Mouse (Mus musculus) intestine, embryonic 16.5 days (tissue): ENCODE results near the gene Gm49337. TPM values are rescaled to one million over a fixed set of nuclear protein-coding genes. Genes with fewer than 3 reads are reported as not detected.

ENCODE experiments used
- ATAC-seq: fragments of 200-750 bp; cut with Nextera tagmentation; 2 replicates; pipeline ENCODE4 v1.8.0; 2017; ENCODE audit warnings: moderate TSS enrichment, moderate library complexity
- H3K27ac ChIP-seq: fragments of 300-500 bp; sonication (generic); 2 replicates; pipeline ENCODE4 v1.5.1; 2014; ENCODE audit warnings: mild to moderate bottlenecking, low read length
- H3K27me3 ChIP-seq: fragments of 300-500 bp; sonication (generic); replicated peaks from 2 replicates; pipeline ENCODE4 v1.6.1; 2014; ENCODE audit warnings: low read length, control low read depth, mixed read lengths; ENCODE audit not compliant: control insufficient read depth, insufficient read depth
- H3K36me3 ChIP-seq: fragments of 300-500 bp; sonication (generic); 2 replicates; pipeline ENCODE4 v1.6.1; 2014; ENCODE audit warnings: low read length, control low read depth; ENCODE audit not compliant: control insufficient read depth, insufficient read depth
- H3K4me1 ChIP-seq: fragments of 300-500 bp; sonication (generic); 2 replicates; pipeline ENCODE4 v1.6.1; 2014; ENCODE audit warnings: low read length, control low read depth, mixed read lengths; ENCODE audit not compliant: control insufficient read depth, insufficient read depth
- H3K4me2 ChIP-seq: fragments of 300-500 bp; sonication (generic); 2 replicates; pipeline ENCODE4 v1.6.1; 2014; ENCODE audit warnings: low read depth, low read length, control low read depth
- H3K4me3 ChIP-seq: fragments of 300-500 bp; sonication (generic); 2 replicates; pipeline ENCODE4 v1.5.1; 2014; ENCODE audit warnings: mild to moderate bottlenecking, low read length
- H3K9ac ChIP-seq: fragments of 300-500 bp; sonication (generic); 2 replicates; pipeline ENCODE4 v1.6.1; 2014; ENCODE audit warnings: low read depth, low read length
- H3K9me3 ChIP-seq: fragments of 300-500 bp; sonication (generic); 2 replicates; pipeline ENCODE4 v1.6.1; 2016; ENCODE audit warnings: low read length, control low read depth; ENCODE audit not compliant: control insufficient read depth
- WGBS: fragments of 180-500 bp; shearing (Covaris S2); extraction: QIAGEN DNeasy Blood & Tissue Kit; methylation state at CpG from one replicate; pipeline ENCODE4 v1.1.7; 2014; 5-methylcytosine and 5-hydroxymethylcytosine counted together
- polyA plus RNA-seq: library from polyadenylated mRNA; unstranded; fragments of >200 nt; fragmentation: Nextera tagmentation; extraction: Ambion mirVana; gene quantifications from 2 replicates; pipeline ENCODE4 v1.2.1, GENCODE M21; 2015

The Gm49337 gene
- polyA plus RNA-seq, 1 experiment from 2014 or later, result not detected

DNA sequence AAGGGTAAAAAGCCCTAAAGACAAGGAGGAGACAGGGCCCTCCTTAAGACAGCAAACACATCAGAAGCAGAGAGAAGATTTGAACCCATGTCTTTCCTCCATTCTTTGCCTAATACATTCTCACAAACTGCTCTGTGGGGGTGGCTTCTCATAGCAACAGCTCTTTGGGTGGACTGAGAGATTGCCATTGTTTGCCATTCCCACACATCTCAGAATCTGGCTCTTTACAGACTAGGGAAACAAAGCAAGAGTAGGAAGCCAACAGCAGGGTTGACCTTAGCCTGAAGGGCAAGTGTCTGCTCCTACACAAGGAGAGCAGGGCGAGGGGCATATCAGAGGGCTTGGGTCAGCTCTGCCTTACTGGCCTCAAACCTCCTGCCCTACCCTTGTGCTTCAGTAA is 31.4 kb upstream of the Gm49337 start:
- Histone ChIP-seq H3K4me2 (no peak overlapping the region), H3K9me3 (no peaks in the 10 kb centered on the region), H3K4me1 (peaks cover 18% of the 10 kb centered on the region), H3K27ac (no peak overlapping the region), H3K27me3 (no peaks in the 10 kb centered on the region), H3K9ac (no peak overlapping the region), H3K36me3 (no peaks in the 10 kb centered on the region), H3K4me3 (no peak overlapping the region)
- 77% methylated on average over 1 of the region's 1 CpGs for WGBS
- no peak for ATAC-seq

DNA sequence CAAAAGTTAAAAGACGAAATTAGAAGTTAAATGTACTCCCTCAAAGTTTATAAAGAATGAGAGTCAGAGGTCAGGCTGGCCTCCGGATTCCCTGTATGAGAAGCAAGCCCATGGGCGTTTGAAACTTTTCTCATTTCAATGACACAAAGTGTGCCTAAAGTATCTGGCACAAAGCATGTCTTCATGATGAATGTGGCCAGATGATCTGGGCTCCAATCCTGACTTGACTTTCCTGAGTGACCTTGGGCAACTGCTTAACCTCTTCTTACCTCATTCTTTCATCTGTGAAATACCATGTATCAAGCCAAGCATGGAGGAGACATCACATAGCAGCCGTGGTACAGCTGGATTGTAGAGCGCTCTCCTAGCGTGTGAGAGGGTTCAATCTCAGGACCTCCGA is 30.9 kb upstream of the Gm49337 start:
- no peak overlapping the region for H3K4me3 ChIP-seq
- no peaks in the 10 kb centered on the region for H3K27me3 ChIP-seq
- no peak overlapping the region for H3K27ac ChIP-seq
- no peak overlapping the region for H3K4me2 ChIP-seq
- H3K9me3 ChIP-seq, result no peaks in the 10 kb centered on the region
- ATAC-seq, result no peak
- peaks cover 12% of the 10 kb centered on the region for H3K4me1 ChIP-seq
- no peaks in the 10 kb centered on the region for H3K36me3 ChIP-seq
- H3K9ac ChIP-seq, result no peak overlapping the region
- 80% methylated on average over 7 of the region's 7 CpGs for WGBS

DNA sequence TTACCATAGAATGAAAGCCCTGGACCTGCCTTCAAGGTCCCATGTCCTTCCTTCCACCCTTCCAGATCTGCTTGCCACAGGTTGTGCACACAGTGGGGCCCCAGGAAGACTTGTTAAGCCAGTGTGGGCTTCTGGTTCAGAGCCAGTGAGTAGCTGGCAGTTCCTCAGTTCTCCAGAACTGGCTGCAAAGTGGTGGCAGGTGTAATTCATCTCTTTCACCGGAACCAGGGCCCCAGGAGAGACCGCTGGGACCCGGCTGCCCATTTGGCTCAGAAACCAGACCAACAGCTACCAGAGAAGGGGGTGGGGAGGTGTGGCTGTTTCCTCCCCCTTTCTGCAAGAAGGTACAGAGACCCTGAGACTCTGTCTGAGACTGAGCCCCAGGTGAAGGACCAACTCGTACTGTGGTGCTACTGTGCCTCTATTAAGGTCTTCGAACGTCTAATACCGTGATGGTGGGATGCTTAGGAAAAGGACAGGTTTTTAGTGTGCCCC is 29.8 kb upstream of the Gm49337 start:
- no peaks in the 10 kb centered on the region for H3K36me3 ChIP-seq
- peaks cover 10% of the 10 kb centered on the region for H3K4me1 ChIP-seq
- peak overlapping the region; percentile 74 for H3K4me3 ChIP-seq
- H3K4me2 ChIP-seq, result peak overlapping the region; percentile 99
- 0 out of 2 replicates have a peak, but pooled peaks have one; percentile 25 for ATAC-seq
- H3K9me3 ChIP-seq, result no peaks in the 10 kb centered on the region
- H3K9ac ChIP-seq, result peak overlapping the region; percentile 81; the same call in 1 of the 2 replicates
- no peak overlapping the region for H3K27ac ChIP-seq
- WGBS, result 19% methylated on average over 7 of the region's 7 CpGs
- H3K27me3 ChIP-seq, result no peaks in the 10 kb centered on the region

DNA sequence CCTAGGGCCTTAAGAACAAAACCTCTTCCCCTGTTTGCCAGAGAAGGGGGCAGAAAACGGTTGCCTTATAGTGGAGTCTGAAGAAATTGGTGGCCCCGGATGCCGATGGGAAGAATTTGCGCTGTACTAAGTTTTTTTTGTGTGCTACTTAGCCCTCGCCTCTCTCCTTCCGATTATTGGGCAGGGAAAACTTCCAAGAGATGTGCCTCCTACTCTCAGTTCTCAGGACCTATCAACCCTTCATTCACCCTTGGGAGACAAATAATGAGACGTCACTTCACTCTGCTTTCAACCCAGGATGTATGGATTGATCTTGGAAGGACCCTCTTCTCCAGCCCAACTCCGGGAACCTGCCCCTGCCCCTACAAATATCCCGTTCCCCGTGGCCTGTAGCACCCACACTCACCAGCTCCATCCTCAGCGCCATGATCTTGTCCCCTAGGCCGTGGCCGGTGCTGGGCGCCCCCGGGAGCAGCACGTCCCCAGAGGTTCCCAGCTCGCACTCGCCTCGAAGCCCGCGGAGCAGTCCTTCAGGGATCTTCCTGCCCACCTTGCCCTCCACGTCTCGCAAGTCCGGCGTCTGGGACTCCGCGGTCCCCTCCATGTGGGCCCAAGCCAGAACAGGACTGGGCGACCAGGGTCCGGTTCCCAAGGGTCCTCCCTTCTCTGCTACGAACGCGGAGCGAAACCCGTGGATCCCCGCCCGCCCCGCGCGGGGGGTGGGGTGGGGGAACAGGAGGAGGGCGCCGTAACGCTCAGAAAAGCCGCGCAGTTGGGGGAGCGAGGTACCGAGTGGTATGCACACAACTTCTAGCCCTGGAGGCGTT is 29.1 kb upstream of the Gm49337 start:
- peak overlapping the region; percentile 99 for H3K4me2 ChIP-seq

DNA sequence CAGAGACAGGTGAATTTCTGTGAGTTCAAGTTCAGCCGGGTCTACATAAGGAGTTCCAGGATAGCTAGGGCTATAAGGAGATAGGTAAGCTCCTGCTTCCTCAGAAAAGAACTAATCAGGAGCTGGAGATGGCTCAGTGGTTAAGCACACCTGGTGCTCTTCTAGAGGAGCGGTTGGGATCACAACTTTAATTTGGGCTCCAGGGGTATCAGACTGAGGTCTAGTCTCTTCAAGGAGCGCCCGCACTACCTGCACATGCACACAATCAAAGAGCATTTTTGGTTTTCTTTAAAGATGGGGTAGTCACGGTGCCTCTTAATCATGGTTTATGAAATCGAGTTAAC is 23.4 kb upstream of the Gm49337 start:
- Histone ChIP-seq H3K9ac (peak overlapping the region; percentile 94), H3K4me3 (peak overlapping the region; percentile 74), H3K27ac (peak overlapping the region; percentile 86), H3K4me2 (peak overlapping the region; percentile 74), H3K9me3 (no peaks in the 10 kb centered on the region), H3K36me3 (peaks cover 14% of the 10 kb centered on the region), H3K4me1 (peaks cover 10% of the 10 kb centered on the region; the same call in 1 of the 2 replicates), H3K27me3 (no peaks in the 10 kb centered on the region)
- ATAC-seq, result peak; percentile 7; the same call in 1 of the 2 replicates
- 27% methylated on average over 6 of the region's 6 CpGs for WGBS

More for the DNA sequence above, 29.1 kb upstream of the Gm49337 start:
- Histone ChIP-seq H3K36me3 (no peaks in the 10 kb centered on the region), H3K4me3 (peak overlapping the region; percentile 74), H3K9ac (peak overlapping the region; percentile 81), H3K27ac (no peak overlapping the region), H3K27me3 (no peaks in the 10 kb centered on the region), H3K4me1 (peaks cover 10% of the 10 kb centered on the region), H3K9me3 (no peaks in the 10 kb centered on the region)
- peak; percentile 79 for ATAC-seq
- WGBS, result under 1% methylated on average over 43 of the region's 47 CpGs

DNA sequence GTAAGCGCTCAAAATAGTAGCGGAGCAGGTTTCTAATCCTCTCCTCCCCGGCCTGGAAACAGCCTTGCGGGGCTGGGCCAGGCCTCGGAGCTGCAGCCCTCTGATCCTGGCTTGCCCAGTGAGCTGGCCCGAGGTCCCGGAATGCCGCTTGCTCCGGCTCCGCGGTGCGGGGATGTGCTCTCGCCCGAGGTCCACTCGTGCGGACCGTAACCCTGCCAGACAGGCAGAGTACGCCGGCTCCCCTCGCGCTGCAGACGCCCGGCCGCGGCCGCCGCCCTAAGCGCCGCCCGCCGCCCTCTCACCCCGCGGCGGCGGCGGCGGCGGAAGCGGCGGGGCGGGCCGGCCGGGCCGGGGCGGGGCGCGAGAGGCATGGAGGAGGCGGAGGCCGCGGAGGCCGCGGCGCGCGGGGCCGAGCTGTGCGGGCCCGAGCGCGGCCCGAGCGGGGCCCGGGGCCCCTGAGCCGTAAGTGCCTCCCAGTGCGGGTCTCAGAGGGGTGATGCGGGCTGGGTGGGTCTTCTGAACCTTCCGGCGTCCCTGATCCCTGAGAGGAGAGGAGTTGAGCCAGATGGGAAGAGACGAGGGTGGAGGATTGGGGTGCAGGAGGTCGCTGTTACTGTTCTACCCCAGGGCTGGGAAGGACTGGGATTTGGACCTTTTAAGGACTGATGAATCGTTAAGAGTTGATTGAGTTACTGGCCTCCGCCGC is 22.9 kb upstream of the Gm49337 start:
- H3K4me1 ChIP-seq, result peaks cover 10% of the 10 kb centered on the region; the same call in 1 of the 2 replicates
- no peaks in the 10 kb centered on the region for H3K9me3 ChIP-seq
- peak overlapping the region; percentile 86 for H3K27ac ChIP-seq
- peak overlapping the region; percentile 74 for H3K4me2 ChIP-seq
- peak overlapping the region; percentile 74 for H3K4me3 ChIP-seq
- H3K27me3 ChIP-seq, result no peaks in the 10 kb centered on the region
- peak overlapping the region; percentile 94 for H3K9ac ChIP-seq
- under 1% methylated on average over 69 of the region's 73 CpGs for WGBS
- peak; percentile 97 for ATAC-seq
- peaks cover 16% of the 10 kb centered on the region for H3K36me3 ChIP-seq

DNA sequence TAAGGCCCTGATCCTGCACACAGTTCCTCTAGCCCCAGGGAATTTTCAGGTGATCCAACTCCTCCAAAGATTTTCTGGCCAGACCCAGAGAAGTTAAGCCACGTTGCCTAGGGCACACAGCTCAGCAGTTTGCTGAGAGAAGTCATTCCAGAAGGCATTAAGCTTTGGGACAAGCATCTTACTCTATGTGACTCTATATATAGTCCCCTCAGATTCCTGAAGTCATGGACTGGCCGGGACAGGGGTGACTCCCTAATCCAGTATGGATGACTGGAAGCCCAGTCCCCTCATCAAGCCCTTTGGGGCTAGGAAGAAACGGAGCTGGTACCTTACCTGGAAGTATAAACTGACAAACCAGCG is 22.3 kb upstream of the Gm49337 start:
- no peaks in the 10 kb centered on the region for H3K27me3 ChIP-seq
- WGBS, result 17% methylated on average over 4 of the region's 4 CpGs
- H3K36me3 ChIP-seq, result peaks cover 20% of the 10 kb centered on the region
- peak; percentile 24; the same call in 1 of the 2 replicates for ATAC-seq
- H3K27ac ChIP-seq, result peak overlapping the region; percentile 86; the same call in 1 of the 2 replicates
- peak overlapping the region; percentile 74 for H3K4me3 ChIP-seq
- peak overlapping the region; percentile 74 for H3K4me2 ChIP-seq
- no peaks in the 10 kb centered on the region for H3K9me3 ChIP-seq
- H3K9ac ChIP-seq, result peak overlapping the region; percentile 94
- peaks cover 10% of the 10 kb centered on the region; the same call in 1 of the 2 replicates for H3K4me1 ChIP-seq

DNA sequence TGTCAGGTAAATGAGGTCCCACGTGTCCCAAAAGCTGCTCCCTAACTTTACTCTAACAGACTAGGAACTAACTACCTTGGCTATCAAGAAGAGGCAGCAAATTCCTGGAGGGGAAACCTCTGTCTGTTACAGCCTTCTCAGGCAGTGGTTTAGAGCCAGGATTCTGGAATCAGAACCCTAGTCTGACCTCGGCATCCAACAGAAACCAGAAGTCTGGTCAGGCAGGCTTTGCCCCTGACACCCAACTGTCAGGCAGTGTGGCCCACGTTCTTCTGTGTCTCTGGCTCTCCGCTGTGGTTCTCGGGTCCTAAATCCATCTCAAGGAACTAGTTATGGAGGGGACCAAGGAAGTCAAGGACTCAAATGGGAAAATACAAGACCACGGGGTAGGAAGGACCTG is 21.9 kb upstream of the Gm49337 start, which contains the start of gene Lurap1:
Lurap1 (minus strand) TSS at position 101 of the 400 bp plus-strand sequence.
- WGBS, result 72% methylated on average over 6 of the region's 6 CpGs
- ATAC-seq, result no peak
- peak within 1 kb of the TSS; percentile 86 for H3K27ac ChIP-seq
- peaks cover 24% of the 10 kb centered on the region for H3K36me3 ChIP-seq
- no peaks in the 10 kb centered on the region for H3K27me3 ChIP-seq
- peaks cover 10% of the 10 kb centered on the region; the same call in 1 of the 2 replicates for H3K4me1 ChIP-seq
- H3K4me3 ChIP-seq, result peak within 1 kb of the TSS; percentile 74
- H3K4me2 ChIP-seq, result peak within 1 kb of the TSS; percentile 74
- peak within 1 kb of the TSS; percentile 94 for H3K9ac ChIP-seq
- no peaks in the 10 kb centered on the region for H3K9me3 ChIP-seq

DNA sequence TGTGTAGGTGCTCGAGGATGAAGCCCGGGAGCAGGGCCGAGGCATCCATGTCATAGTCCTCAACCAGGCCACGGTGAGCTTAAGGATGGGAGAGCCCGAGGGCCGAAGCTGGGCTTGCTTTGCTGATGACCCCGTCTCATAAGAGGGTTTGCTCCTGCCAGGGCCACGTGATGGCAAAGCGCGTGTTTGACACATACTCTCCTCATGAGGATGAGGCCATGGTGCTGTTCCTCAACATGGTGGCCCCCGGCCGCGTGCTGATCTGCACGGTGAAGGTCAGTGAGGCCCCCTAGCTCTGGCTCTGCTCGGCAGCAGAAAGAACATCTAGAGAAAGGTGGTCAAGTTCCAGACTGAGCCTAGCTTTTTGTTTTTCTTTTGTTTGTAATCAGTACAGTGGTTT is 20.5 kb upstream of the Gm49337 start:
- peaks cover 30% of the 10 kb centered on the region for H3K36me3 ChIP-seq
- peaks cover 10% of the 10 kb centered on the region; the same call in 1 of the 2 replicates for H3K4me1 ChIP-seq
- H3K27ac ChIP-seq, result no peak overlapping the region
- 94% methylated on average over 15 of the region's 15 CpGs for WGBS
- no peak overlapping the region for H3K4me3 ChIP-seq
- no peak overlapping the region for H3K9ac ChIP-seq
- no peak for ATAC-seq
- H3K27me3 ChIP-seq, result no peaks in the 10 kb centered on the region
- H3K4me2 ChIP-seq, result no peak overlapping the region
- H3K9me3 ChIP-seq, result no peaks in the 10 kb centered on the region
